Mouse (Mus musculus) megakaryocyte, embryonic 14.5 days (primary cell): ENCODE results near the gene Spry1. TPM values are rescaled to one million over a fixed set of nuclear protein-coding genes. Genes with fewer than 3 reads are reported as not detected.
A peak's percentile ranks its signal among the peaks of the same experiment; 100 is the strongest.

Source experiments
- H3K27me3 ChIP-seq: replicated peaks from 2 replicates; pipeline ENCODE3; 2012; ENCODE audit warnings: inconsistent platforms
- H3K36me3 ChIP-seq: replicated peaks from 2 replicates; pipeline ENCODE3; 2012; ENCODE audit warnings: low read length, inconsistent platforms, mixed read lengths
- H3K4me1 ChIP-seq: 2 replicates; pipeline ENCODE4 v1.6.1; 2012; ENCODE audit warnings: inconsistent platforms
- H3K4me3 ChIP-seq: replicated peaks from 2 replicates; pipeline ENCODE3; 2012; ENCODE audit warnings: moderate library complexity, mild to moderate bottlenecking, inconsistent platforms
- H3K9me3 ChIP-seq: 2 replicates; pipeline ENCODE4 v1.6.1; 2012; ENCODE audit warnings: inconsistent platforms
- FLI1 ChIP-seq: IDR thresholded peaks from 2 replicates; pipeline ENCODE4 v1.6.1; 2012; ENCODE audit warnings: low read length, inconsistent platforms, mixed read lengths
- GATA1 ChIP-seq: IDR thresholded peaks from 3 replicates; pipeline ENCODE4 v1.6.1; 2012; ENCODE audit warnings: mixed read lengths, low read length, inconsistent platforms, borderline replicate concordance
- polyA plus RNA-seq: library from polyadenylated mRNA; stranded (reverse); fragments of >175 nt; gene quantifications from 2 replicates; pipeline ENCODE4 v1.2.3, GENCODE M21; 2012; ENCODE audit warnings: low replicate concordance; ENCODE audit not compliant: insufficient read depth

The Spry1 gene
- polyA plus RNA-seq, 1 experiment: 11.5 TPM

DNA sequence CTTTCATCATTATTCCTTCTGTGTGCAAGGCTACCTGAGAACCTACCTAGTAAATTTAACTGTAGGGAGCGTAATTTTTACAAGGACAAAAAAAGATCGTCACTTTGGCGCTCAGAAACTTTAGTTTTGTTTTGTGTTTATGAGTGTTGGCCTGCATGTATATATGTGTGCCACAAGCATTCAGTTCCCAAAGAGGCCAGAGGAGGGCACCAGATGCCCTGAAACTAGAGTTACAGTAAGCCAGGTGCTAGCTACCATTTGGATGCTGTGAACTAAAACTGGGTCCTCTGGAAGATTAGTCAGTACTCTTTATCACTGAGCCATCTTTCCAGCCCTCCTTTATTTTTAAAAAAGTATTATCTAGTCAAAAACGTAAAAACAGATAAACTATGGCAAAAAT lies 30.8 kb upstream of the Spry1 start:
- peaks cover 29% of the 10 kb centered on the region for H3K9me3 ChIP-seq
- no peaks in the 10 kb centered on the region for H3K36me3 ChIP-seq
- H3K27me3 ChIP-seq: peaks cover 16% of the 10 kb centered on the region
- H3K4me1 ChIP-seq: peaks cover 23% of the 10 kb centered on the region
- TF ChIP-seq FLI1 (no peak), GATA1 (no peak)
- no peak overlapping the region for H3K4me3 ChIP-seq

GRCm38 (mm10) chr3:37610670-37611069 lies 29.1 kb upstream of the Spry1 start:
- Histone ChIP-seq H3K4me1 (peaks cover 16% of the 10 kb centered on the region), H3K27me3 (peaks cover 21% of the 10 kb centered on the region)
- TF ChIP-seq FLI1 (no peak), GATA1 (no peak)

GRCm38 (mm10) chr3:37613722-37614121 lies 26.0 kb upstream of the Spry1 start:
- TF ChIP-seq FLI1 (no peak), GATA1 (no peak)
- no peak overlapping the region for H3K4me3 ChIP-seq
- no peaks in the 10 kb centered on the region for H3K36me3 ChIP-seq

More at GRCm38 (mm10) chr3:37610670-37611069, 29.1 kb upstream of the Spry1 start:
- Histone ChIP-seq H3K4me3 (no peak overlapping the region), H3K9me3 (peaks cover 29% of the 10 kb centered on the region), H3K36me3 (no peaks in the 10 kb centered on the region)

DNA sequence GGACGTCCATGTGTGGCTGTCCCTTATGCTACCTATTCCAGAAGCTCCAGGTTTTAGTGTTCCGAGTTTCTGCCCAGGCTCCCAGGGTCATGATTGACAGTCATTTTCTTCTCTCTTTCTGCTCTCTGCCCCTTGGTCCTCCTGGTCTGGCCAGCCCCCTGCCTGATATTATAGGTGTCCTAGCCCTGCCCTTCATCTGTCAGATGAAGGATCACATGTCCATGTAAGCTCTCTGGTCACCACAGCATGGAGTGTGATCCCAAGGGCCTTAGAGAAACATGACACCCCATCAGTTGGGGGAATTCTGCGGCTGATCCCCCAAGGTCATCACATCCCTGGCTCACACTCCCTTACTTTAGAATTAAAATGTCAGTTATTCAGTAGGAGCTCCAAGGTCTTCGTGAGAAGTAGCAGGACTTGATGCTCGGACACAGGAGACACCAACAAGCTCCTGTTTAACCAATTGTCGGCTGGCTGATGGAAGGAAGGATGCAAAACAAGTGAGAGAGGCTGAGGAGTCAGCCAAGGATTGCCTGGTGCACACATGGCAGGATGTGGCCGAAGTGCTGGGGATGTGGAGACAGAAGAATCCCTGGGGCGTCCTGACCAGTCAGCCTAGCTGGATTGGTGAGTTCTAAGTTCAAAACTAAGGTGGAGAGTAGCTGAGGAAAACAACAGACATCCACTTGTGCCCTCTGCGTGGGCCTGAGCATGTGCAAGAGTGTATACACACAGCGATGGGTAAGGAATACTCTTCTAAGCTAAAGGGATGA lies 24.7 kb upstream of the Spry1 start:
- Histone ChIP-seq H3K27me3 (peaks cover 25% of the 10 kb centered on the region), H3K9me3 (peaks cover 3% of the 10 kb centered on the region; the same call in 1 of the 2 replicates), H3K36me3 (no peaks in the 10 kb centered on the region), H3K4me3 (no peak overlapping the region), H3K4me1 (peaks cover 19% of the 10 kb centered on the region)
- no peak for TF ChIP-seq GATA1
- no peak for TF ChIP-seq FLI1

More at GRCm38 (mm10) chr3:37613722-37614121, 26.0 kb upstream of the Spry1 start:
- H3K4me1 ChIP-seq: peaks cover 19% of the 10 kb centered on the region
- H3K9me3 ChIP-seq: peaks cover 7% of the 10 kb centered on the region; the same call in 1 of the 2 replicates
- peaks cover 25% of the 10 kb centered on the region for H3K27me3 ChIP-seq

DNA sequence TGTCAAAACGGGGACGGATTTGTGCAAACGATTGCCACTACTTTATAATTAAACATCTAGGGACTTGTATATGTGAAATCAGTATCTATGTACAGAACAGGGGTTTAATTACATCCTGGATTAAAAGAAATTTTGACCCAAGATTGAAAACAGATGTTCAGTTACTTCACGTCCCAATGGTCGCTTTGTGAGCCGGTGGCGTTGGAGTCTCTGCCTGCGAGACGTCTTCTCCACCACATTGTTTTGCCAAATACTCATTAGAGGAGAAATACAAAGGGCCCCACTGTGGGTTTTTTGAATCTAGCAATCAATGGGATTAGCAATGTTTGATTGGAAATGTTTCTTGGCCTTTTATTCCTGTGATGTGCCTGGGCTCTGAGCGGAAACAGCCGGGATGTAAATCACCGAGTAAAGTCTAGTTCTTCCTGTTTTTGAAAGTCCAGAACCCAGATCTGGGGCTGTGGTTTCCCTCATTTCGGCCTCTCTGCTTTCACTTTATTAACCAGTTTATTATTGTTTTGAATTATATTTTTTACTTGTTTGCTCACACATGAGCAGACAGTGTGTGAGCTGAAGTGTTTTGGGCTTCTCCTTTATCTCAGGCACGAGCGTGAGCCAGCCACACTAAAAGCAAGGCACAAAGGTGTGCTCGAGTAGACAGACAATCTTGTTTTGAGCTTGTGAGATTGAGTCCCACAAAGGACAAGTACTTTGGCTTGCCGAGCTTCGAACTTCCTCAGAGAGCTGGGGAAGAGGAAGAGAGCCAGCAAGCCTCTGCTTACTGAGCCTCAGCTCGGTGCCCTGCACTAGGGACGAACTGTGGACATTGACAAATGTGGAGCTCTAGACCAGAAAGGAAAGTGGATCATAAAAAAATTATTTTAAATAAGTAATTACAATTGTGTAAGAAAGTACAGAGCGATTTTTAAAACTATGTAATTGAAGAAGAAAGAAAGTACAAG lies 22.9 kb upstream of the Spry1 start:
- TF ChIP-seq FLI1 (no peak), GATA1 (no peak)
- Histone ChIP-seq H3K27me3 (peaks cover 25% of the 10 kb centered on the region), H3K4me1 (peaks cover 14% of the 10 kb centered on the region), H3K36me3 (no peaks in the 10 kb centered on the region), H3K4me3 (peak overlapping the region; percentile 73), H3K9me3 (no peaks in the 10 kb centered on the region; the same call in 1 of the 2 replicates)

GRCm38 (mm10) chr3:37632246-37632645 lies 7.5 kb upstream of the Spry1 start:
- Histone ChIP-seq H3K4me3 (no peak overlapping the region), H3K9me3 (peaks cover 6% of the 10 kb centered on the region), H3K36me3 (no peaks in the 10 kb centered on the region), H3K4me1 (peaks cover 44% of the 10 kb centered on the region), H3K27me3 (peaks cover 3% of the 10 kb centered on the region)
- no peak for TF ChIP-seq FLI1
- no peak for TF ChIP-seq GATA1

- Histone ChIP-seq H3K4me3 (no peak overlapping the region), H3K36me3 (no peaks in the 10 kb centered on the region), H3K27me3 (peaks cover 3% of the 10 kb centered on the region), H3K9me3 (peaks cover 6% of the 10 kb centered on the region), H3K4me1 (peaks cover 44% of the 10 kb centered on the region)
- TF ChIP-seq GATA1: no peak
- no peak for TF ChIP-seq FLI1
Observed at GRCm38 (mm10) chr3:37632751-37633150, 7.0 kb upstream of the Spry1 start.

- peaks cover 33% of the 10 kb centered on the region for H3K4me1 ChIP-seq
- H3K36me3 ChIP-seq: no peaks in the 10 kb centered on the region
- no peak overlapping the region for H3K4me3 ChIP-seq
- peaks cover 3% of the 10 kb centered on the region for H3K27me3 ChIP-seq
- TF ChIP-seq GATA1: no peak
- TF ChIP-seq FLI1: no peak
- no peaks in the 10 kb centered on the region for H3K9me3 ChIP-seq
Observed at GRCm38 (mm10) chr3:37634648-37635047, 5.1 kb upstream of the Spry1 start.

DNA sequence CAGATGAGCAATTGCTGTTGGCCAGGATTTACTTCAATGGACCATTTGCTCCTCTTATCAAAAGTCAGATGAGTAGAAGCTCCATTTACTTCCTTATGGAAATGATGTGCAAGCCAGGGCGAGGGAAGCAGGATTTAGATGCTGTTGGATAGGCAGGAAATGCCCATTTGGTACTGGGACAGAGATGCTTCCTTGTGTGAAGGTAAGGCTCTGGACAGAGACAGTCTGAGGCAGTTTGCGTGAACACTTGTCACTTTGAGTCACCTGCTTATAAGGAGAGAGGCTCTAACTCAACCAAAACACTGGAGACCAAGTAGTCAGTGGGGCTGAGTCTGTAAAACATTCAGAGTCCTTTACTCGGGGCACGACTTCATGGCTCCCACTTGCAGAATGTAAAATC lies 2.8 kb upstream of the Spry1 start:
- peaks cover 4% of the 10 kb centered on the region for H3K36me3 ChIP-seq
- no peak for TF ChIP-seq FLI1
- TF ChIP-seq GATA1: no peak
- H3K4me3 ChIP-seq: no peak overlapping the region
- no peaks in the 10 kb centered on the region for H3K9me3 ChIP-seq
- no peaks in the 10 kb centered on the region for H3K27me3 ChIP-seq
- H3K4me1 ChIP-seq: peaks cover 20% of the 10 kb centered on the region
